Mouse (Mus musculus) erythroblast, embryonic 14.5 days (primary cell): ENCODE results near the gene Drd1.

Source experiments
- GATA1 ChIP-seq: IDR thresholded peaks from 2 replicates; pipeline ENCODE4 v1.6.1; 2012; ENCODE audit warnings: low read length, inconsistent platforms, mixed read lengths
- TAL1 ChIP-seq: IDR thresholded peaks from 3 replicates; pipeline ENCODE4 v1.6.1; 2012; ENCODE audit warnings: low read length, inconsistent platforms, mixed read lengths

DNA sequence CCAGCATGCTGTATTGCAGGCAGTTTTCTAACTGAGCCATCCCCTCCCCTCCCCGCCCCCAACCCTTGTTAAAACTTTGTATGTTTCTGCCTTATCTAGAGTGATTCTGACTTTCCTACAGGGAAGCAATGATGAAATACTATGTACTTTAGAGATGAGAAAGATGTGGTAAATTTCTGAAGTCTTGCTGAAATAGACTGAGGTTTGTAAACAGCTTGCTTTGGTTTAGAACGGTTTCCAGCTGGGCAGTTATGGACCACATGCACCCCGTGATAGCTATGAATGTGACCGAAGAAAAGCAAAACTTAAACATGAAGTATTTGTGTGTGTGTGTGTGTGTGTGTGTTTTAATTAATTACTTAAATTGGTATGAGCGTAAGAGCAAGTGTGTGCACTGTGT lies 29.3 kb upstream of the Drd1 start:
- TF ChIP-seq GATA1 (no peak), TAL1 (no peak)
